Mouse (Mus musculus) embryonic facial prominence, embryonic 15.5 days (tissue): ENCODE measurements around the gene Mat1a. TPM values are rescaled to one million over a fixed set of nuclear protein-coding genes. Genes with fewer than 3 reads are reported as not detected.

Source experiments
- polyA plus RNA-seq: library from polyadenylated mRNA; unstranded; fragments of >200 nt; fragmentation: Nextera tagmentation; extraction: Ambion mirVana; gene quantifications from 2 replicates; pipeline ENCODE4 v1.2.1, GENCODE M21; 2015

Gene Mat1a
- polyA plus RNA-seq, 1 experiment from 2014 or later = not detected

Other genes starting within 250 kb of the Mat1a start
- 1.3 and 1.4 TPM in 2 replicates for gene Sh2d4b, start 211.8 kb upstream of the Mat1a start, polyA plus RNA-seq
- 84.7 and 86.6 TPM in 2 replicates for gene Tspan14, start 138.2 kb upstream of the Mat1a start, polyA plus RNA-seq
- gene Fam213a, start 91.2 kb upstream of the Mat1a start, polyA plus RNA-seq = 89.0 and 91.4 TPM in 2 replicates
- 0.71 and 1.5 TPM in 2 replicates for gene Dydc2, start 35.8 kb upstream of the Mat1a start, polyA plus RNA-seq
- 0.28 and 0.39 TPM in 2 replicates for gene Dydc1, start 32.1 kb upstream of the Mat1a start, polyA plus RNA-seq
- not detected in 2 replicates for gene Sftpa1, start 26.7 kb downstream of the Mat1a start, polyA plus RNA-seq
- not detected in 2 replicates for gene Mbl1, start 46.4 kb downstream of the Mat1a start, polyA plus RNA-seq
- gene Sftpd, start 80.1 kb downstream of the Mat1a start, polyA plus RNA-seq = 2.3 and 2.6 TPM in 2 replicates
- not detected in 2 replicates for gene Gm2832, start 173.8 kb downstream of the Mat1a start, polyA plus RNA-seq
- not detected in 2 replicates for gene Gm5798, start 243.6 kb downstream of the Mat1a start, polyA plus RNA-seq